Mouse (Mus musculus) G1E (cell line): ENCODE measurements around the gene Ndufa4l2.

Source experiments
- CTCF ChIP-seq: IDR thresholded peaks from 2 replicates; pipeline ENCODE4 v1.5.1; 2012; ENCODE audit warnings: low read depth, low read length, inconsistent platforms, mixed read lengths
- GATA1 ChIP-seq: IDR thresholded peaks from 2 replicates; pipeline ENCODE4 v1.6.1; 2012; ENCODE audit warnings: borderline replicate concordance, low read length, inconsistent platforms, mixed read lengths
- GATA2 ChIP-seq: IDR thresholded peaks from 2 replicates; pipeline ENCODE4 v1.6.1; 2012; ENCODE audit warnings: low read depth, low read length, inconsistent platforms, borderline replicate concordance
- POLR2AphosphoS5 ChIP-seq: IDR thresholded peaks from 2 replicates; pipeline ENCODE4 v1.6.1; 2012; ENCODE audit warnings: low read depth, low read length, inconsistent platforms; ENCODE audit not compliant: insufficient replicate concordance

- TF ChIP-seq GATA1 (no peak), GATA2 (no peak), CTCF (no peak), POLR2AphosphoS5 (no peak)
Observed at GRCm38 (mm10) chr10:127514111-127514698, 562 bp upstream of the Ndufa4l2 start.
